Mouse (Mus musculus): ENCODE measurements around the gene Dok5.

The Dok5 gene

GRCm38 (mm10) chr2:170731632-170732561 is at the start of gene Dok5:
Gene Dok5, plus strand, starts transcription at chr2:170731807.
- peak; percentile 81 for DNase-seq

GRCm38 (mm10) chr2:170683385-170683784 is 48.2 kb upstream of the Dok5 start:
- DNase-seq = no peak

DNA sequence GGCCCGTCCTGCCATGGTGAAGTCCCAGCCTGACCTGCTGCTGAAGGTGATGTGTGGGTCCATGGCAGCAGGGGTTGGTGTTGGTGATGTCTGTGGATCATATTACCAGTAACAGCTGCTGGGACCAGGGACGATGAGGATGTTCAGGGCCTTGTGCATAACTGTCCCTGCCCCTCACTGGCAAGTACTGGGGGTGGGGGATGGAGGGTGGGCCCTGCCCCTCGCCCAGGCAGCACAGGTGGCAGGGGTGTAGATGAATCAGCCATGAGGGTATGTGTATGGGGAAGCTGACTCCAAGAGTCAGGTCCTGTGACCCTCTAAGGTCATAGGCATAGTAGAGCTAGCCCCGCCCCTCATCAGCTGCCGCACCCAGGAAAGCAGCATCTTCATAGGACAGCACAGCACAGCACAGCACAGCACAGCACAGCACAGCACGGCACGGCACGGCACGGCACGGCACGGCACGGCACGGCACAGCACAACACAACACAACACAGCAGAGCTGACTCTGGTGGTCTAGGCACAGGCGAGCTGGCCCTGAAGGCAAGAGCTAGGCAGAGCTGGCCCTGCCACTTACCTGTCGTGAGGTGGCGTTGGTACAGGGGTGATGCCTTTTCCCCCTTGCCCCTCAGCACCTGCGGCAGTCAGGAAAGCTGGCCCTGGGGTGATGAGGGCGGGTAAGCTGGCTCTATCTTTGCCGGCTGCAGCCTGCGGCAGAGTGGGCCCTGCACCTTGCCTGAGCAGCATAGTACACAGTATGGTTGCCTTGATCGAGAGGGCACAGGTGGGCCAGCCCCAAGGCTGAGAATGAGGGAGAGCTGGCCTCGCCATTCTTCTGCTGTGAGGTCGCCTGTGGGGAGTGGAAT is 36.3 kb upstream of the Dok5 start:
- DNase-seq = no peak

GRCm38 (mm10) chr2:170695937-170696510 is 35.6 kb upstream of the Dok5 start:
- peak; percentile 15 for DNase-seq

DNA sequence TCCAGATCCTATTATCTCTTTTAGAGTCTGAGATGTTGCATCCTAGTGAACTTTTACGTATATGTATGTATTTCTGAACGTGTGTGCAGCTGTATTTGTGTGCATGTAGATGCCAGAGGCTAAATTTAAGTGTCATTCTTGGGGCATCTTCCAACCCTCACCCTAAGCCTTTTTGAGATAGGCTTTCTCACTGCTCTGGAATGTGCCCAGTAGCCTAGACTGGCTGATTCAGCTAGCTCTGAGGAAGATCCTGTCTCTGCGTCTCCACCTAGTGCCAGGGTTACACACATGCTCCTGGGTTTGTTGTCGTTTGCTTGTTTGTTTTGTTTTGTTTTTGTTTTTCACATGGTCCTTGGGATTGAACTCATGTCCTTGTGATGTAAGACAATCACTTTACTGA is 31.1 kb upstream of the Dok5 start:
- no peak for DNase-seq

DNA sequence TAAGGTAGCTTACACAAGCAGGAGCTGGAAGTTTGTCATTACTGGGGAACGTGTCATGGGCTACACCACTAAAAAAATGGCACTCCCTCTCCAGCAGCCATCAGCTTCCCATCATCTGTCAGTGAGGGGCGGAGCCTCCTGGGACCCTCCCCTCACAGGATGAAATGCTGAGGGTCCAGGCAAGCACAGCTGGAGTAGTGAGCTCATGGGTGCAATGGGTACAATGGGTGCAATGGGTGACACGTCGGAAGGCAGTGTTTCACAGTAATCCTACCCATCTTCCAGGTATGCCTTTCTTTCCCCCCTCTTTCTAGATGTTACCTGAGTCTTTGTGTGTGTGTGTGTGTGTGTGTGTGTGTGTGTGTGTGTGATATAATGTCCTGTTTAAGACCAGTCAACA is 25.1 kb upstream of the Dok5 start:
- DNase-seq = no peak

DNA sequence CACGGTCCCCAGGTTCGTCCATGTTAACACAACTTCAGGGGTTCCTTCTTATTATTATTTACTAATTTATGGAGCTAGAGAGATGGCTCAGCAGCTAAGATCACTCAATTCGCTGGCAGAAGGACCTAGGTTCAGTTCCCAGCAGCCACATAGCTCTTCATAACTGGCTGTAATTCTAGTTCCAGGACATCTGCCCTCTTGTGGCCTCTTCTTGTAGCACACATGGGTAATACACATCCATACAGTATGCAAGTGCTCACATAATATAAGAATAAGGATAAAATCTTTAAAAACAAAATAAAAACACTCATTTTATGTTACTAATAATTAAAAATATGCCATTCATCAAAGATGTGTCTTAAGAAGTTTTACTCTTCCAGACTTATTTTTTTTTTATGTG is 23.9 kb upstream of the Dok5 start:
- no peak for DNase-seq

- DNase-seq = no peak
Measured at GRCm38 (mm10) chr2:170708901-170709300, 22.7 kb upstream of the Dok5 start.

DNA sequence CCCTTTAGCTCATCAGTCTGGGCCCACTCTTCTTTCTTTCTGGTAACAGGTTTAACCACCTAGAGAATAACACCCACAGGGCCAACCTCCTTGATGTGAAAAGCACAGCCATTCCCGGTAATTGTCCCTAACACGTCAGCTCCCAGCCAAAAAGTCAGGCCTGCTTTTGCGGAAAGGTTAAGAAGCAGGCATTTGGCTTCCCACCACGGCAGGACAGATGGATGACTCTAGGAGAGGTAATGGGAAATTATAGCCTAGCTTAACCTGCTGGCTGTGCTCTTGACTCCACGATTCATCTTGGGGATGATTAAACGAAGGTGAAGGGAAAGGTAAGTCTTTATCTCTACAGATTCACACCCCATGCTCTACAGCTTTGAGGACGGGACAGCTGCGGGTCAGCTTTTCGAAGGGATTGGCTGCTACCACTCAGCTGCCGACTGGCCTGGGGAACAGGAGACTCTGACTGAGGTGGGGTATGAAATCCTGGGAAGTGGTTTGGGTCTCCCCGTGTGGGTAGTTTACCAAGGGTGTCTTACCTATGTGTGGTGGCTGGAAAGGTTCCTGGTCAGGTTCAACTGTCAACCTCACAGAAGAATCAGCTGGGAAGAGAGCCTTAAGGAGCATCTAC is 18.8 kb upstream of the Dok5 start:
- DNase-seq = no peak

DNA sequence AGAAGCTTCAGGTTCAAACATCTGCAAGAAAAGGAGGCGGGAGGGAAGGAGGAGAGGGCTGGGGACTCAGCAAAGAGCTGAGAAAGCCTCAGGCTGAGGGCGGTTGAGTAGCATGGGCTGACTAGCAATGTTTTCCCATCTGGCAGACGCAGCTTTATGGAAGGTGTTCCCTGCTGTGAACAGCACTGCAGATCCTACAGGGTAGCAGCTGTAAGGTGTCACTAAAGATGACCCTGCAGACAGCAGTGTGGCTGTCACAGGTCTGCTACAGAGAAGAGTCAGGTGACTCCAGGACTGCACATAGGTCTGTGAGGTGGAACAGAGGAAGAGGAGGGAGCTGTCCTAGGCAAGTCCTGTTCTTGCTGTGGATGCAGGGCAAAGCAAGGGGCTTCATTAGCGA is 11.2 kb upstream of the Dok5 start:
- DNase-seq = peak; percentile 20

DNA sequence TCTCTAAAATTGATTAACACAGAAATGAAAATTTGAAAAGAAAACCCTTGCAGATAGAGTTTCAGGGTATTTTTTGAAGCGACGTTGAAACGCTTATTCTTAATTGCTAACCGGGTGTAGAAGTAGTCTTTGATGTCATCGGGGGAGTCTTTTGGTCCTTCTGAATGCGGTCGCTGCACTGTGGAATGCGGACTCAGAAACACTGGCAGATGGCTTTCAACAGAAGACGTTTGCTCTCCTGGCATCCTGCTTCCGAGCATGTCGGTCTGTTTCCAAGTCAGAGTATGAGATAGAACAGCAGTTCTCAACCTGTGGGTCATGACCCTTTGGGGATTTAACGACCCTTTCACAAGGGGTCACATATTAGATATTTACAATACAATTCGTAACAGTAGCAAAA is 7.5 kb upstream of the Dok5 start:
- no peak for DNase-seq

DNA sequence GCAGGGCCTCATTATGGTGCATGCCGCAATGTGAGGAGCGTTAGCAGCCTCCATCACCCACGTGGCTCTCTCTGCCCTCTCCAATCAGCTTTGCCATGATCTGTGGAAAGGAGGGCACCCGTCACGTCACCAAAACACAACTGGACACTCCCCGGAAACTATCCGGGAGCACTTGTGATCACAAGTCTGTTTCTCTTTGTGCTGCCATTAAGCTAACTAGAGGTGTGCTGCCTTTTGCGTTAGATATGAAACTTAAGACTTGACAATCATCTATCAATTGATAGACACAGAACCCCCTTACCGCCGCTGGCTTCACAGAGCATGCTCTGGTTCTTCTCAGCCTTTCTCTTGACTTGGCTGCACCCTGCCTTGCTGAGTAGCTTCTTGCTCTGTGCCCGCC is 6.9 kb upstream of the Dok5 start:
- no peak for DNase-seq

DNA sequence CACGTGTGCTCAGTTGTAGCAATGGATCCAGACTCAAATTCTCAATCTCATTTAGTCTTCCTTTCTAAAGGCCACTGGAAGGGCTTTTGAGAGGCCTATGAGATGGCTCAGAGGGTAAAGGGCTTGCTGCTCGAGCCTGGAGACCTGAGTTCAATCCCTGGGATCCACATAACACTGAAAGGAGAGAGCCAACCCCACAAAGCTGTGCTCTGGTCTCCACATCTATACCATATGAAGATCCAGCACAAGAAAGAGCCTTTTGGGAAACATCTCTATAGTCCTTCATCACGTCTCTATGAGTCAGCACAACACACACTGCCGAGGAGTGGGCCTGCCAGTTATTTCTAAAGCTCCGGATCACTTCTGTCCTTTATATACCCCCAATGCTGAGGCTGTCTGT is 5.8 kb upstream of the Dok5 start:
- no peak for DNase-seq

GRCm38 (mm10) chr2:170726996-170727710 is 4.5 kb upstream of the Dok5 start:
- no peak for DNase-seq

- no peak for DNase-seq
Measured at GRCm38 (mm10) chr2:170728864-170729263, 2.7 kb upstream of the Dok5 start.

DNA sequence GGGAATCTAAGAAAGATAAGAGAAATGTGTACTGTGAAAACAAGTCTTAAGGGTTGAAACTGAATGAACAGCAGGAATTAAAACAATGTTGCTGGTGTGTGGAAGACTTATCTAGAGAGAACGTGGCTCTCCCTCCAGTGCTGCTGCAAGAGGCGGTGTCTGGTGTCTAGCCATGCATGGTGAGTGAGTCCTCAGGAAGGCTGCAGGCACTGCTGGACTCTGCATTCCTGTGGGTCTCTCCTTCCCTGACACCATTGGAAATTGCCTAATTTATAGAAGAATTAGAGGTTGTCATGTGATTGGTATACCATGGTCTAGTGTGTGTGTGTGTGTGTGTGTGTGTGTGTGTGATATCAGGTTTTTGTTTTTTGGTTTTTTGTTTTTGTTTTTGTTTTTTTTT is 1.9 kb upstream of the Dok5 start:
- DNase-seq = no peak

DNA sequence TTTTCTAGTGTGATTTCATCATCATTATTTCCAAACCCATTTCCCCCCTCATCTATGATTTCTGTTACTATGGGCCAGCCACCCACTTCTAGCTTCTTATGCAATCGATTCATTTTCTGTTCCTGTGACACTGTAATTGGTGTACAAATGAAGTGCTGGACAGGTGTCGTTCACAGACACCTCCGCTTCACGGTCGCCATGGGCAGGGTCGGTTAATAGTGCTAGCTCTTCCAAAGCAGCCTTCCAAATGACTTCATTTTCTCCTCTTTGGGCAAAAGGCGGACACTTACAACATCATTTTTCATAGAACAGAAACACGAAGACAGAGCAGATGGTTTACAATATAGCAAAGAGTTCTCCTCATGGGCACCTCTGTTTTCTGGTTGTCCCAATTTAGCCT is 1.5 kb upstream of the Dok5 start:
- no peak for DNase-seq

DNA sequence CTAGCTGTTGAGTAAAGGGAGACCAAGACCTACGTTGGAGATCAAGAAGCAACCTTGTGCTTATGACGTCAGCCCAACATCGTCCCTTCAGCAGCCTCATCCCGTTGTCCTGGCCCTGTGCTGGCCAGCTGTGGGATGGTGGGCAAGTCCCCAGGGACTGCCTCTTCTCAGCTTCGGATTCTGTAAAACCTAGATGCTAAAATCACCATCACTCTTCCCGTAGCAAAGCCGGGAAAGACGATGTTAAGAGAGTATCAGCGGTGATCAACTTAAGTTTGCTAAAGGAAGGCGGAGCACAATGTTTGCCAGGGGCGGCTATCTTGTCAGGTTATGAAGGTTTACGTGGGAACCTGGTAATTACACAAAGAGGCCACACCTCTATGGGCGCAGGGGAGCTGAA is 826 bp upstream of the Dok5 start:
- DNase-seq = no peak

DNA sequence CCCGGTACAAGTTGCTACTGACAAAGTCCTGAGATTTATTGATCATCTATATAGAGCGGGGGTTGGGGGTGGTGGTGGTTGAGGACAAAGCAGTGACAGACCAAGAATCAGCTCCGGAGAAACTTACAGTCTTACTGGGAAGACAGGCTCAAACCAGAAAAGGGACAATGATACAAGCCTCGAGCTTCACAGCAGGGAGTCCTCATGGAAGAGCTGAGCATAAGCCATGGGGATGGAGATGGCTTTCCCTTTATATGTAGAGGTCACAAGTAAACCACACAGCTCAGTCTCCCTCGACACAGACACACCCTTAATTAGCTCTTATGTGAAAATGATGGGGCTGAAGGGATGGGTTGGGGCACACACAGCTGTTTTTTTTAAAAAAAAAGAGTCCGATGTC is 402 bp upstream of the Dok5 start:
- DNase-seq = peak; percentile 40

DNA sequence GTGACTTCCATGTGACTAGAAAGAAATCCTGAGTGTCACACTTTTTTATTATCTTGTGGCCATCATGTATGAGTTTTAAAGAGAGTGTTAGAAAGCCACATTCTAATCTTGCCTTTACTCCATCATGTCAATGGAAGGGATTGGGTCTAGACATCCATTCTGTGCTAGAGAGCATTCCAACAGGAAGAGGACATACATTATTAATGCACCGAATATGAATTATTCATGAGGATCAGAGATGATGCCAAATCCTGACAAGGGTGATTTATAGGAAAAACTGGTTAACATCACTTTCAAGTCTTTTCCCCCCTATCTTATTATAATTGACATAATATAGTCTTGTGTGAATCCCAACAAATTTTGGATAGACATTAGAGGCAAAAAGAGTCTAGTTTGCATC is 2.1 kb downstream of the Dok5 start:
- no peak for DNase-seq

- DNase-seq = no peak
Measured at GRCm38 (mm10) chr2:170734446-170734845, 2.8 kb downstream of the Dok5 start.

DNA sequence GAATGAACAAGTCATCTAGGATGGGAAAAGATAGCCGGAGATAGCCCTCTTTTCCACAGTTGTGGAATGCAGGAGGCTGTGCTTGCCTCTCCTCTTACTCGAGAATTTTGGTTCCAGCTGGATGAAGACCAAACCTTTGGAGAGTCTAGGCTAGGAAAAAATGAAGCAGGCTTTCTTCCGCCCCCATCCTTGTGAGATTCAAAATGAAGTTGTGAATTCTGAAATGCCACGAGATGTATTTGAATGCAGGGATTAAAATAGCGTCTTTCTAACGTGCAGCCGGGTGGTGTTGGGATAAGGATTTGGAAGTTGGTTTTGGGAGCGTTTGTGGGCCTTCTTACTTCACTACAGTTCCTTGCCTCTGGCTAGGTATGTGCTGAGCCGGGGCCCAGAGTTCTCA is 6.8 kb downstream of the Dok5 start:
- DNase-seq = no peak

- no peak for DNase-seq
Measured at GRCm38 (mm10) chr2:170738891-170739290, 7.3 kb downstream of the Dok5 start.

Data from embryo, embryonic 11 days (tissue).